Mouse (Mus musculus) erythroblast, embryonic 14.5 days (primary cell): ENCODE data around the gene Rab40c.

ENCODE experiments used
- GATA1 ChIP-seq: IDR thresholded peaks from 2 replicates; pipeline ENCODE4 v1.6.1; 2012; ENCODE audit warnings: low read length, inconsistent platforms, mixed read lengths
- TAL1 ChIP-seq: IDR thresholded peaks from 3 replicates; pipeline ENCODE4 v1.6.1; 2012; ENCODE audit warnings: low read length, inconsistent platforms, mixed read lengths

DNA sequence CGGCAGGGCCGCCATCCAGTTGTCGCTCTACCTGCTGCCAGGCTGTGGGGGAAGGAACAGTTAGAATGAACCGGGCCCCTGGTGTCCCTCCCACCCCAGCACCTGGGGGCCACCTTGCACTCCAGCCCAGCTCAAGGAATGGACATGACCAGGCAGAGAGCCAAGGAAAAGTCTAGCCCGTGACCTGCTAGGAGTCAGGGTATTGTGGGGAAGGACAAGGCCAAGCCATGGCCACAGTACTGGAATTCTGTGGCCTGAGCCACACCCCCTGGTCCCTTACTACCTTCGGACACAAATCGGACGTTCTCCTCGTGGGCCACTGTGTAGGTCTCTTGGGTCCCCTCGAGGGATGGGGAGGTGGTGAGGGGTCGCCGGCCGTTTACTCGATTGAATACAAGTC is 55.2 kb downstream of the Rab40c start:
- TF ChIP-seq GATA1: no peak
- no peak for TF ChIP-seq TAL1
